Mouse (Mus musculus): Measurements from ENCODE around the gene Mybpc2. TPM values are rescaled to one million over a fixed set of nuclear protein-coding genes. Genes with fewer than 3 reads are reported as not detected.

The Mybpc2 gene
- polyA plus RNA-seq, 1 experiment from 2014 or later: not detected

DNA sequence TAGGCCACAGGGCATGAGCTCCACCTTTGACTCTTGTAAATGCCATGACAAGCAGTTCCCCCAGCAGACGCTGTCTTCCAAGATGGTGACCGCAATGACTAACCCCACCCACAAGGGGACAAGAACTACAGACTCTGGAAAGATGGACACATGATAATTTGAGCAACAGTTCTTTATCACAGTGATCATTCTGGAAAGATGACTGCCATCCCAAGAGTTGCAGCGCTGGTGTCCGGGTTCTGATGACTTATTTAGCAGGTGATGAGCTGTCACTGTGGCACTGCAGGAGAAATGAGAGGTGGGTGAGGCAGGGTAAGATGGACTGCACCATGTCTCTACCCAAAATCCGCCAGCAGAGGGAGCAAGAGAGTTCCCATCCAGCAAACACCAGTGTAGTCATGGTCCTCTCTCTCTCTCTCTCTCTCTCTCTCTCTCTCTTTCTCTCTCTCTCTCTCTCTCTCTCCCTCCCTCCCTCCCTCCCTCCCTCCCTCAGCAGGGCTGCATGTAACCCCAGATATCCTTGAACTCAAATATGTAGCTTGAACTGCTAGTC, 22.8 kb downstream of the Mybpc2 start:
- peaks cover 24% of the 10 kb centered on the region for H3K4me1 ChIP-seq
- H3K9ac ChIP-seq: no peak overlapping the region
- H3K27ac ChIP-seq: no peak overlapping the region
- no peak for ATAC-seq
- H3K4me2 ChIP-seq: no peak overlapping the region
- 27% methylated on average over 5 of the region's 5 CpGs for WGBS (ENCODE audit: insufficient replicate concordance)
- H3K27me3 ChIP-seq (replicated peaks): peaks cover 52% of the 10 kb centered on the region
- H3K4me3 ChIP-seq: no peak overlapping the region
- H3K9me3 ChIP-seq (replicated peaks): peaks cover 3% of the 10 kb centered on the region; the same call in 1 of the 2 replicates
- H3K36me3 ChIP-seq: no peaks in the 10 kb centered on the region

DNA sequence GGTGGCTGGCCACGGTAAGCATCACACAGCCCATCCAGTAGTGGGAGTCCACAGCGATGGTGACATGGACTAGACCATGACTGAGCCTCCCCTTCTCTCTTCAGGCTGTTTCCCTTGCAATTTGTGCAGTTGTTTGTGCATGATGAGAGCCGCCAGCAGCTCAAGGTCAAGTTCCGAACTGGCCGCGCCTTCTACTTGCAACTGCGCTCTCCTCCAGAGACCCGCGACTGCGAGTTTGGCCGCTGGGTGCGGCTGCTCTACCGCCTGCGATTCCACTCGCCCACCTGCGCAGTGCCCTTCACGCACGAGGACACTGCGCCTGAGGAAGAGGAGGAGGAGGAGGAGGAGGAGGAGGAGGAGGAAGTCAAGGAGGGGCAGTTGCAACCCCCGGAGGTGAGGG, 24.4 kb downstream of the Mybpc2 start:
- H3K27ac ChIP-seq: no peak overlapping the region
- 39% methylated on average over 20 of the region's 20 CpGs for WGBS (ENCODE audit: insufficient replicate concordance)
- H3K9ac ChIP-seq: no peak overlapping the region
- H3K9me3 ChIP-seq (replicated peaks): peaks cover 3% of the 10 kb centered on the region; the same call in 1 of the 2 replicates
- no peak overlapping the region for H3K4me2 ChIP-seq
- H3K27me3 ChIP-seq (replicated peaks): peaks cover 44% of the 10 kb centered on the region
- H3K36me3 ChIP-seq: no peaks in the 10 kb centered on the region
- no peak overlapping the region for H3K4me3 ChIP-seq
- peaks cover 31% of the 10 kb centered on the region for H3K4me1 ChIP-seq
- no peak for ATAC-seq

DNA sequence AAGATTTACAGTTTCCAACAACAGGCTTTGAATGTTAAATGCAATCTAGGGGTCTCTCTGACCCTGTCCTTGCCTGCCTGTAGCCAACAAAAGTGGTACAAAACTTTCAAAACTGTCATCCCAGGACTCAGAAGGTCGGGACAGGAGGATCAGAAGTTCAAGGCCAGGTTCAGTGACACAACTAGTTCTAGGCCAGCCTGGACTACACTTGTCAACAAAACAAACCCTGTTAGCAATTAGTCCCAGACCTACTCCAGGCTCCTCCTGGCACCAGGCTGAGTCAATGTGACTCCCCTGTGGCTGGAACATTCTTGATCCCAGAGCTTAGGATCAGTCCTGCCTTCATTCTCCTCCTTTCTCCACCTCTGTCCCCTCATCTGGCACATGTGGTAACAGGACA, 25.5 kb downstream of the Mybpc2 start:
- Histone ChIP-seq H3K4me1 (peaks cover 39% of the 10 kb centered on the region), H3K4me3 (no peak overlapping the region), H3K4me2 (no peak overlapping the region), H3K27me3 (replicated peaks) (peaks cover 41% of the 10 kb centered on the region), H3K9me3 (replicated peaks) (no peaks in the 10 kb centered on the region), H3K27ac (no peak overlapping the region), H3K9ac (no peak overlapping the region), H3K36me3 (peaks cover 9% of the 10 kb centered on the region)
- ATAC-seq: no peak
- WGBS (ENCODE audit: insufficient replicate concordance): 61% methylated on average over 1 of the region's 1 CpGs

DNA sequence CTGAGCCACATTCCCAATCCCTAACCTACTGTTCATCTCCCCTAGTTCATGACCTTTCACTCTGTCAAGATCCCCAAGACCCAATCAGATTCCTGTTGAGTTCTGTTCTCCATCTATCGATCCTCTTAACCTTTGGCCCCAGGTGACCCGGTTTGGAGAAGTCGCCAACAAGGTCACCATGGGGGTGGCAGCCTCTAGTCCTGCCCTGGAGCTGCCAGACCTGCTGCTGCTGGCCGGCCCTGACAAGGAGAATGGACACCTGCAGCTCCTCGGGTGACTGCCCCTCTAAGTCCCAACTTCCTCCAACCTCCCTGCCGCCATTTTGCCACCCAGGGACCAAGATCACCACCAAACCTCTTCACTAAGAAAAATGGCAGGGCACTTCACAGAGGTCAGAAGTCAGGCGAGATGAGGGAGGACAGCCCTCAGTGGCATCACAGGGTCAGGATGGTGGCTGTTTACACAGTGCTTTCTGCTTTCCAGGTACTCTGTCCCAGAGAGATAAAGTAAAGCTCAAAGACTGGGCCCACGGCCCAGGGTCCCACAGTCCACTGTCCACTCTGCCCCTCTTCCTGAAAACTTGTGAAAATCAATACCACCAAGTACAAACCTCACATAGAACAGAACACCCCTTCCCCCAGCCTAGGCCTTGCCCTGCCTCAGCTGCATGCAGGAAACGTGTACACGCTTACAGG, 26.9 kb downstream of the Mybpc2 start:
- Histone ChIP-seq H3K4me1 (peaks cover 39% of the 10 kb centered on the region), H3K9me3 (replicated peaks) (no peaks in the 10 kb centered on the region), H3K27me3 (replicated peaks) (peaks cover 33% of the 10 kb centered on the region), H3K9ac (peak overlapping the region; percentile 71), H3K27ac (peak overlapping the region; percentile 94), H3K4me3 (peak overlapping the region; percentile 74), H3K4me2 (peak overlapping the region; percentile 91), H3K36me3 (peaks cover 23% of the 10 kb centered on the region)
- 75% methylated on average over 10 of the region's 10 CpGs for WGBS (ENCODE audit: insufficient replicate concordance)
- ATAC-seq: no peak

- H3K36me3 ChIP-seq: peaks cover 31% of the 10 kb centered on the region
- peak overlapping the region; percentile 91 for H3K4me2 ChIP-seq
- peaks cover 39% of the 10 kb centered on the region for H3K4me1 ChIP-seq
- under 1% methylated on average over 25 of the region's 26 CpGs for WGBS (ENCODE audit: insufficient replicate concordance)
- H3K27me3 ChIP-seq (replicated peaks): peaks cover 33% of the 10 kb centered on the region
- peak overlapping the region; percentile 71 for H3K9ac ChIP-seq
- no peaks in the 10 kb centered on the region for H3K9me3 ChIP-seq (replicated peaks)
- H3K27ac ChIP-seq: peak overlapping the region; percentile 94
- peak overlapping the region; percentile 74 for H3K4me3 ChIP-seq
- peak; percentile 71 for ATAC-seq
Measured at GRCm38 (mm10) chr7:44496771-44497109, 27.7 kb downstream of the Mybpc2 start.

DNA sequence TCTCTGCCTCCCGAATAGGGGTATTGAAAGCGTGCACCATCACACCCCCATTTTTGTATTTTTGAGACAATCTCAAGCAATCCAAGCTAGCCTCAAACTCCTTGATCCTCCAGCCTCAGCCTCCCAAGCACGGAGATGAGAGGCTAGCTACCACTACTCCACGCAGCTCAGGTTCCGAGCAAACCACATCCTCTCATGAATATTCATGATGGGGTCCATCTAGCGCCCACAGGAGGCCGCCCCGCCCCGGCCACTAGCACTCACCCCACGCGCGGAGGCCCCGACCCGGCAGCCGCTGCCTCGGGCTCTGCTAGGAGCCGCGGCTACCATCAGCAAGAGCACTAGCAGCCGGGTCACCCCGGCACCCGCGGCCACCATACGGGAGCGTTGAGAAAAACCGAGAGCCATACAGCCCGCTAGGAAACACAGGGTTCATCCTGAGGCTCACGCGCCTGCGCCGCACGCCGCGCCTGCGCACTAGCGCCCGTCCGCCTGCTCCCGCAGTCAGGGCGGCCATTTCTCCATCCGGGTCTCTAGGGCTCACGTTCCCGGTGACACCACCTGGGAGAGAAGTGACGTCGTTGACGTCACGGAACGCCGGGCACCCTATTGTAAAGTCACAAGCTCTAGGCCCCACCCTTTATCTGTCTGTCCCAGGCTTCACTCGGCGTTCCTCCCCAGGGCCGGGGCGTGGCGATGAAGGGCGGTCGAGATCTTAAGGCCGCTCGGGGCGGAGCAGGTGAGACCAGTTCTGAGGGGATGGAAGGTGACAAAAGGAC, 28.3 kb downstream of the Mybpc2 start, which contains the start of the genes Emc10 and Fam71e1:
Gene Emc10, minus strand, starts transcription at position 538 of the 779 bp plus-strand sequence.
Gene Fam71e1, plus strand, starts transcription at position 590 of the 779 bp plus-strand sequence.
- under 1% methylated on average over 58 of the region's 58 CpGs for WGBS (ENCODE audit: insufficient replicate concordance)
- Histone ChIP-seq H3K9ac (peak within 1 kb of the TSS; percentile 82), H3K36me3 (peaks cover 36% of the 10 kb centered on the region), H3K9me3 (replicated peaks) (no peaks in the 10 kb centered on the region), H3K4me1 (peaks cover 34% of the 10 kb centered on the region), H3K4me3 (peak within 1 kb of the TSS; percentile 74), H3K4me2 (peak within 1 kb of the TSS; percentile 91), H3K27me3 (replicated peaks) (peaks cover 28% of the 10 kb centered on the region), H3K27ac (peak within 1 kb of the TSS; percentile 94)
- ATAC-seq: peak; percentile 94

- peaks cover 18% of the 10 kb centered on the region for H3K27me3 ChIP-seq (replicated peaks)
- peak overlapping the region; percentile 91 for H3K4me2 ChIP-seq
- H3K4me1 ChIP-seq: peaks cover 30% of the 10 kb centered on the region
- H3K9me3 ChIP-seq (replicated peaks): no peaks in the 10 kb centered on the region
- 80% methylated on average over 7 of the region's 7 CpGs for WGBS (ENCODE audit: insufficient replicate concordance)
- H3K4me3 ChIP-seq: peak overlapping the region; percentile 74
- H3K36me3 ChIP-seq: peaks cover 47% of the 10 kb centered on the region
- H3K9ac ChIP-seq: peak overlapping the region; percentile 82
- H3K27ac ChIP-seq: 0 out of 2 replicates have a peak overlapping the region, but pooled peaks have one; percentile 94
- no peak for ATAC-seq
Measured at GRCm38 (mm10) chr7:44495086-44495485, 29.4 kb downstream of the Mybpc2 start.

GRCm38 (mm10) chr7:44494681-44495080, 29.8 kb downstream of the Mybpc2 start:
- peak overlapping the region; percentile 74 for H3K4me3 ChIP-seq
- H3K9me3 ChIP-seq (replicated peaks): no peaks in the 10 kb centered on the region
- WGBS (ENCODE audit: insufficient replicate concordance): 84% methylated on average over 12 of the region's 12 CpGs
- peaks cover 30% of the 10 kb centered on the region for H3K4me1 ChIP-seq
- H3K27ac ChIP-seq: 0 out of 2 replicates have a peak overlapping the region, but pooled peaks have one; percentile 94
- peak overlapping the region; percentile 82; the same call in 1 of the 2 replicates for H3K9ac ChIP-seq
- peaks cover 51% of the 10 kb centered on the region for H3K36me3 ChIP-seq
- peak overlapping the region; percentile 91 for H3K4me2 ChIP-seq
- ATAC-seq: no peak
- H3K27me3 ChIP-seq (replicated peaks): peaks cover 14% of the 10 kb centered on the region

DNA sequence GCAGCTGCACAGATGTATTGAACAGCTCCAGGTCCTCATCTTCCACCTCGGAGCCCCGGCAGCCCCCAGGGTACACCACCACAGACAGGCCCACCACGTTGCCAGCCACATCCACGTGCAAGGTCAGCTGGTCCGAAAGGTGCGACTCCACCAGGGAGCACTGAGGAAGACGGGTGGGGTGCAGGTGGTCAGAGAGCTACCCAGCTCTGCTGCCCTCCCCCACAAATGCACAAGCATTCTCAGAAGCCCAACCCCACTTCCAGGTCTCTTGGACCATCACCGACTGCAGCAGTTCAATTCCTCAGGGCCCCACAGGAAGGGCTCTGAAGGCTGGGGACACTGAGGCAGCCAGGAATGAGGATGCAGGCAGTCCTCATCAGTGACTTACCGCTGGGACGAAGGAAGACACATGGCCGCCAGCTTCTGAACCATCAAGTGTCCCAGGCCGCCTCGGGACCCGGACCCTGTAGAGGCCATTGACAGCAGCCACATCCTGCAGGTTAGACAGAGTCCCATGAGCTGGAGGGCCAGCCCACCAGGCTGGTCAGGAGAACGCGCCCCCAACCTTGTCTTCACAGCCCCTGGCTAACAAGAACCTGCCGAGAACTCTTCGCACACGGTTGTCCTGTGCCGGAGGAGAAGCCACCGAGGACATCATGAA, 32.2 kb downstream of the Mybpc2 start:
- H3K27ac ChIP-seq: no peak overlapping the region
- H3K36me3 ChIP-seq: peaks cover 63% of the 10 kb centered on the region
- H3K4me3 ChIP-seq: no peak overlapping the region
- H3K4me2 ChIP-seq: no peak overlapping the region
- 89% methylated on average over 21 of the region's 21 CpGs for WGBS (ENCODE audit: insufficient replicate concordance)
- no peaks in the 10 kb centered on the region for H3K9me3 ChIP-seq (replicated peaks)
- no peak for ATAC-seq
- peaks cover 21% of the 10 kb centered on the region for H3K4me1 ChIP-seq
- H3K9ac ChIP-seq: no peak overlapping the region
- H3K27me3 ChIP-seq (replicated peaks): no peaks in the 10 kb centered on the region

GRCm38 (mm10) chr7:44491391-44491790, 33.1 kb downstream of the Mybpc2 start:
- ATAC-seq: no peak
- H3K36me3 ChIP-seq: peaks cover 63% of the 10 kb centered on the region
- no peak overlapping the region for H3K4me3 ChIP-seq
- H3K9me3 ChIP-seq (replicated peaks): no peaks in the 10 kb centered on the region
- H3K27me3 ChIP-seq (replicated peaks): no peaks in the 10 kb centered on the region
- no peak overlapping the region for H3K9ac ChIP-seq
- H3K4me1 ChIP-seq: peaks cover 15% of the 10 kb centered on the region
- H3K4me2 ChIP-seq: no peak overlapping the region
- no peak overlapping the region for H3K27ac ChIP-seq
- 94% methylated on average over 5 of the region's 5 CpGs for WGBS (ENCODE audit: insufficient replicate concordance)

DNA sequence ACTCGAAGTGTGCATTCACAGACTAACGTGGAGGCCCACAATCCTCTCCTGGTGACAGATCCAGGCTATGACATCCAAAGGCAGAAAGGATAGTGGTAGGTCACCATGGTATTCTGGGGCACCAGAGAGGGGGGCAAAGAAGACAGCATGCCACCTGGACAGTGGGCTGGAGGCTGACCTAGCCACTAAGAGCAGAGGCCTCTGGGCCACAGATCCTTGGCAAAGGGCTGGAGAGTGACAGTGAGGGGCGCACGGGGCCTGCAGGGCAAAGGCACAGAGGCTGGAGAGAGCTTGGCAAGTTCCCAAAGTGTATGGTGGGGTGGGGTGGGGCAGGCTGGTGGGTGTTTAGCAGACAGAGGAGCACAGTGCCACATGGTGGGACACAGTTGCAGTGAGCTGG, 34.2 kb downstream of the Mybpc2 start:
- Histone ChIP-seq H3K4me3 (no peak overlapping the region), H3K9me3 (replicated peaks) (no peaks in the 10 kb centered on the region), H3K27me3 (replicated peaks) (no peaks in the 10 kb centered on the region), H3K9ac (no peak overlapping the region), H3K4me1 (peaks cover 10% of the 10 kb centered on the region), H3K27ac (no peak overlapping the region), H3K4me2 (no peak overlapping the region), H3K36me3 (peaks cover 63% of the 10 kb centered on the region)
- 87% methylated on average over 4 of the region's 4 CpGs for WGBS (ENCODE audit: insufficient replicate concordance)
- no peak for ATAC-seq

Data from liver, embryonic 12.5 days (tissue).